Mouse (Mus musculus): ENCODE measurements around the gene Afap1. TPM values are rescaled to one million over a fixed set of nuclear protein-coding genes. Genes with fewer than 3 reads are reported as not detected.

The Afap1 gene
- polyA plus RNA-seq, 1 experiment = 31.7 TPM

- Histone ChIP-seq H3K4me3 (ENCODE audit: low read depth, low read length) (no peak overlapping the region), H3K27me3 (ENCODE audit: control insufficient read depth, insufficient read depth, low read length, poor library complexity, severe bottlenecking) (no peaks in the 10 kb centered on the region), H3K4me1 (ENCODE audit: control insufficient read depth, insufficient read depth, low read length) (no peaks in the 10 kb centered on the region), H3K27ac (ENCODE audit: insufficient read depth, low read length) (no peak overlapping the region), H3K9ac (ENCODE audit: low read depth, poor library complexity, severe bottlenecking) (no peak overlapping the region), H3K9me3 (replicated peaks; ENCODE audit: control insufficient read depth, insufficient read depth, low read length, poor library complexity, severe bottlenecking) (no peaks in the 10 kb centered on the region), H3K36me3 (ENCODE audit: control insufficient read depth, insufficient read depth, low read length, poor library complexity, severe bottlenecking) (no peaks in the 10 kb centered on the region)
- TF ChIP-seq CTCF (IDR thresholded peaks at IDR 0.05; ENCODE audit: low read depth, low read length) (no peak), POLR2A (IDR thresholded peaks at IDR 0.05; ENCODE audit: insufficient read depth, low read length) (no peak), EP300 (IDR thresholded peaks at IDR 0.05; ENCODE audit: insufficient read depth, low read depth, low read length) (no peak)
These were observed 33.4 kb downstream of the Afap1 start for GRCm38 (mm10) chr5:35926511-35926910.

DNA sequence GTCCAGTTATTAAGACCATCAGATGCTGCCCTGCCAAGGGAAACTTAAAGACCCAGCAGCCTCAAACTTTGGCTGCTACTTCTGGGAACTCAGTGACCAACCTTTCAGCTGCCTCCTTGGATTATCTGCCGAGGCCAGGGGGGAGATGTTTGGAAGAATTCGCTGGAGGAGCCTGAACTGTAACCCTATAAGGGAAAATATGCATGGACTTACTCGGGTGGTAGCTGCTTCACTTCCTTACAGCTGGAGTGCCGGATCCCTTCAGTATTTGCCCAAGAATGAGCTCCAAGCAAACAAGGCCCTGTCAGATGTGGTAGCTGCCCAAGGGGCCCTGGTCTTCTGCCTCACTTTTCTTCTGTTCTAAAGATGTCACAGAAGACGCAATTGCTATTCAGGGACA is 38.2 kb downstream of the Afap1 start:
- Histone ChIP-seq H3K27me3 (ENCODE audit: control insufficient read depth, insufficient read depth, low read length, poor library complexity, severe bottlenecking) (no peaks in the 10 kb centered on the region), H3K4me3 (ENCODE audit: low read depth, low read length) (no peak overlapping the region), H3K36me3 (ENCODE audit: control insufficient read depth, insufficient read depth, low read length, poor library complexity, severe bottlenecking) (no peaks in the 10 kb centered on the region), H3K4me1 (ENCODE audit: control insufficient read depth, insufficient read depth, low read length) (no peaks in the 10 kb centered on the region), H3K27ac (ENCODE audit: insufficient read depth, low read length) (no peak overlapping the region), H3K9ac (ENCODE audit: low read depth, poor library complexity, severe bottlenecking) (no peak overlapping the region), H3K9me3 (replicated peaks; ENCODE audit: control insufficient read depth, insufficient read depth, low read length, poor library complexity, severe bottlenecking) (no peaks in the 10 kb centered on the region)
- TF ChIP-seq CTCF (IDR thresholded peaks at IDR 0.05; ENCODE audit: low read depth, low read length) (no peak), EP300 (IDR thresholded peaks at IDR 0.05; ENCODE audit: insufficient read depth, low read depth, low read length) (no peak), POLR2A (IDR thresholded peaks at IDR 0.05; ENCODE audit: insufficient read depth, low read length) (no peak)

- no peak for TF ChIP-seq CTCF (IDR thresholded peaks at IDR 0.05; ENCODE audit: low read depth, low read length)
- no peak for TF ChIP-seq EP300 (IDR thresholded peaks at IDR 0.05; ENCODE audit: insufficient read depth, low read depth, low read length)
- TF ChIP-seq POLR2A (IDR thresholded peaks at IDR 0.05; ENCODE audit: insufficient read depth, low read length) = no peak
- Histone ChIP-seq H3K36me3 (ENCODE audit: control insufficient read depth, insufficient read depth, low read length, poor library complexity, severe bottlenecking) (no peaks in the 10 kb centered on the region), H3K9me3 (replicated peaks; ENCODE audit: control insufficient read depth, insufficient read depth, low read length, poor library complexity, severe bottlenecking) (no peaks in the 10 kb centered on the region), H3K4me1 (ENCODE audit: control insufficient read depth, insufficient read depth, low read length) (no peaks in the 10 kb centered on the region), H3K4me3 (ENCODE audit: low read depth, low read length) (no peak overlapping the region), H3K9ac (ENCODE audit: low read depth, poor library complexity, severe bottlenecking) (no peak overlapping the region), H3K27me3 (ENCODE audit: control insufficient read depth, insufficient read depth, low read length, poor library complexity, severe bottlenecking) (no peaks in the 10 kb centered on the region), H3K27ac (ENCODE audit: insufficient read depth, low read length) (no peak overlapping the region)
These were observed 39.9 kb downstream of the Afap1 start for GRCm38 (mm10) chr5:35933059-35933458.

DNA sequence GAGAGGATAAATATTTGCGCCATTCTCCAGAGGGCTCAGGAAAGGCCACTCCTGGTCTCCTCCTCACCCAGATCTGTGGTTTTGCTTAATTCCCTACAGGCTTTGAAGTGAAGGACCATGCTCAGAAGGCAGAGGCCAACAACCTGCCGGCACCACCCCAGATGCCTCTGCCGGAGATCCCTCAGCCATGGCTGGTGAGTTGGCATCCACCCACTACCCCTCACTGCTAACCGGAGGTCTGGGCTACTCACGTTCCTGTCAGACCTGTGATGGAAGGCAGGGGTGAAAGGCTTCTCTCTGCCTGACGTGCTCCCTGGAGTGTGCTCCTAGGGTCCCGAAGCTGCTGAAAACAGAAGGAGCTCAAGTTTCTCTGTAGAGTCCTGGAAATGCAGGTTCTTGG is 42.8 kb downstream of the Afap1 start:
- Histone ChIP-seq H3K9ac (ENCODE audit: low read depth, poor library complexity, severe bottlenecking) (no peak overlapping the region), H3K36me3 (ENCODE audit: control insufficient read depth, insufficient read depth, low read length, poor library complexity, severe bottlenecking) (no peaks in the 10 kb centered on the region), H3K4me1 (ENCODE audit: control insufficient read depth, insufficient read depth, low read length) (no peaks in the 10 kb centered on the region), H3K27me3 (ENCODE audit: control insufficient read depth, insufficient read depth, low read length, poor library complexity, severe bottlenecking) (no peaks in the 10 kb centered on the region), H3K4me3 (ENCODE audit: low read depth, low read length) (no peak overlapping the region), H3K9me3 (replicated peaks; ENCODE audit: control insufficient read depth, insufficient read depth, low read length, poor library complexity, severe bottlenecking) (no peaks in the 10 kb centered on the region), H3K27ac (ENCODE audit: insufficient read depth, low read length) (no peak overlapping the region)
- TF ChIP-seq POLR2A (IDR thresholded peaks at IDR 0.05; ENCODE audit: insufficient read depth, low read length) (no peak), EP300 (IDR thresholded peaks at IDR 0.05; ENCODE audit: insufficient read depth, low read depth, low read length) (no peak), CTCF (IDR thresholded peaks at IDR 0.05; ENCODE audit: low read depth, low read length) (no peak)

- Histone ChIP-seq H3K36me3 (ENCODE audit: control insufficient read depth, insufficient read depth, low read length, poor library complexity, severe bottlenecking) (no peaks in the 10 kb centered on the region), H3K27ac (ENCODE audit: insufficient read depth, low read length) (no peak overlapping the region), H3K4me1 (ENCODE audit: control insufficient read depth, insufficient read depth, low read length) (no peaks in the 10 kb centered on the region), H3K9me3 (replicated peaks; ENCODE audit: control insufficient read depth, insufficient read depth, low read length, poor library complexity, severe bottlenecking) (no peaks in the 10 kb centered on the region), H3K27me3 (ENCODE audit: control insufficient read depth, insufficient read depth, low read length, poor library complexity, severe bottlenecking) (no peaks in the 10 kb centered on the region), H3K9ac (ENCODE audit: low read depth, poor library complexity, severe bottlenecking) (no peak overlapping the region), H3K4me3 (ENCODE audit: low read depth, low read length) (no peak overlapping the region)
- TF ChIP-seq CTCF (IDR thresholded peaks at IDR 0.05; ENCODE audit: low read depth, low read length) = no peak
These were observed 45.4 kb downstream of the Afap1 start for GRCm38 (mm10) chr5:35938249-35939223.

DNA sequence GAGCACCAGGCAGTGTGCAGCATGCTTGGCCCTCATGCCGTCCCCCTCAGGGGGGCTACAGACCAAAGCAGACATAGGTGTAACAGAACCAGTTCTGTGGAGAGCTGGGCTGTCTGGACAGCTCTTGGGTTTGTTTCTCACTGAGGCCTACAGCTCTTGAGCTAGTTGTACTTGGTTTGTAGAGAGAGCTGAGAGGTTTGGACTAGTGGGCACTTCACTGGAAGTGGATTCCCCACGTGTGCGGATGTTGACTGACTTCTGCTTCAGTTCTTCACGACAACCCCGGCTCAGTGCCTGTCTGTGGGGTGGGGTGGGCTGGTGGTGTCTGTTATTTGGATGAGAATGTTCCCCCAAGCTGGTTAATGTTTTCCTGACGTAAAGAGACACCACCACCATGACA is 46.8 kb downstream of the Afap1 start:
- Histone ChIP-seq H3K27ac (ENCODE audit: insufficient read depth, low read length) (no peak overlapping the region), H3K4me3 (ENCODE audit: low read depth, low read length) (no peak overlapping the region)
- TF ChIP-seq POLR2A (IDR thresholded peaks at IDR 0.05; ENCODE audit: insufficient read depth, low read length) (no peak), EP300 (IDR thresholded peaks at IDR 0.05; ENCODE audit: insufficient read depth, low read depth, low read length) (no peak), CTCF (IDR thresholded peaks at IDR 0.05; ENCODE audit: low read depth, low read length) (no peak)

More for the DNA sequence above, 46.8 kb downstream of the Afap1 start:
- no peaks in the 10 kb centered on the region for H3K9me3 ChIP-seq (replicated peaks; ENCODE audit: control insufficient read depth, insufficient read depth, low read length, poor library complexity, severe bottlenecking)
- H3K9ac ChIP-seq (ENCODE audit: low read depth, poor library complexity, severe bottlenecking) = no peak overlapping the region
- no peaks in the 10 kb centered on the region for H3K27me3 ChIP-seq (ENCODE audit: control insufficient read depth, insufficient read depth, low read length, poor library complexity, severe bottlenecking)
- H3K36me3 ChIP-seq (ENCODE audit: control insufficient read depth, insufficient read depth, low read length, poor library complexity, severe bottlenecking) = no peaks in the 10 kb centered on the region
- no peaks in the 10 kb centered on the region for H3K4me1 ChIP-seq (ENCODE audit: control insufficient read depth, insufficient read depth, low read length)

Data from ES-Bruce4 (cell line).